Mouse (Mus musculus): ENCODE results near the gene Taf3.

The Taf3 gene

DNA sequence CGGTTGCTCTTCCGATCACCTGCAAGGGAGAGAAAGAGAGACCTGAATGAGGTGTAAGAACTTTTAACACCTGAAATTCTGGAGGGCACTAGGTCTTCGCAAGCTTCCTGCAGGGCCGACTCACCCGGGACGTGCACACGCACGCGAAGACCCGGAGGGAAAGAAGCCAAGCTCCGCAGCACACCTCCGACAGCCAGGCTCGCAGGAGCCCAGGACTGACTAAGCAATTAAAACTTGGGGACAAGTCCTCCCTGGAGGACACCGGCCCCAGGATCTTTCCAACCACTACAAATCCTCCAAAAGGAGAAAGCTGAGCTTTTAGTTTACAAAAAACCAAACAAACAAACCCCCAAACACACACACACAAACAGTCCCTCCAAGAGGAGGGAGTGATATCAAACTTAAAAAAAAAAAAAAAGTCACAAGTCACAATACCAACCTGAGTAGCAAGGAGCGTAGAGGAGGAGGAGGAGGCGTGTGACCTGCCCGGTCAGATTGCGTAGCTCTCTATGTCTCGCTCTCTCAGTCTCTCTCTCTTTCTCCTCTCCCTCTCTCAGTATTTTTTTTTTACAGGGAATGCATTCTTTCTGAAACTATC, 170.3 kb downstream of the Taf3 start:
- no peak for DNase-seq (ENCODE audit: low read depth in 1 of 2, low spot score in 2 of 2)

DNA sequence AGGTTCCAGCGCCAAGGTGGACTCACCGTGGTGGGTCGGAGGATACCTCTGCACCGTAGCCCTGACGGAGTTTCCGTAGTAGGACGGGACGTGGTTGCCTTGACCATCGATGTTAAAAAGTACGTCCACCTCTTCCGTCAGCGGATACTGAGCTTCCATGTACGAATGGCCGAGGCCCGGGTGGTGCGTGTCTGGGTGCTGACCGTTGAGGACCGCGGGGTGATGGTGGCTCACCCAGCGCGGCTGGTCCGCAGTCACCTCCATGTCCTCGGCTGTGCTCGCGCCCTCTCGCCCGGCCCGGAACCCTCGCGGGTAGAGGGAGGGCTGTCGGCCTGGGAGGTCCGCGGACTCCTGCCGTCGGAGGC, 171.1 kb downstream of the Taf3 start:
- no peak for DNase-seq (ENCODE audit: low read depth in 1 of 2, low spot score in 2 of 2)

GRCm38 (mm10) chr2:9876621-9877325, 171.6 kb downstream of the Taf3 start:
- no peak for DNase-seq (ENCODE audit: low read depth in 1 of 2, low spot score in 2 of 2)

- no peak for DNase-seq (ENCODE audit: low read depth in 1 of 2, low spot score in 2 of 2)
These were observed 172.6 kb downstream of the Taf3 start for GRCm38 (mm10) chr2:9875676-9876357.

- no peak for DNase-seq (ENCODE audit: low read depth in 1 of 2, low spot score in 2 of 2)
These were observed 173.2 kb downstream of the Taf3 start for GRCm38 (mm10) chr2:9875220-9875619.

DNA sequence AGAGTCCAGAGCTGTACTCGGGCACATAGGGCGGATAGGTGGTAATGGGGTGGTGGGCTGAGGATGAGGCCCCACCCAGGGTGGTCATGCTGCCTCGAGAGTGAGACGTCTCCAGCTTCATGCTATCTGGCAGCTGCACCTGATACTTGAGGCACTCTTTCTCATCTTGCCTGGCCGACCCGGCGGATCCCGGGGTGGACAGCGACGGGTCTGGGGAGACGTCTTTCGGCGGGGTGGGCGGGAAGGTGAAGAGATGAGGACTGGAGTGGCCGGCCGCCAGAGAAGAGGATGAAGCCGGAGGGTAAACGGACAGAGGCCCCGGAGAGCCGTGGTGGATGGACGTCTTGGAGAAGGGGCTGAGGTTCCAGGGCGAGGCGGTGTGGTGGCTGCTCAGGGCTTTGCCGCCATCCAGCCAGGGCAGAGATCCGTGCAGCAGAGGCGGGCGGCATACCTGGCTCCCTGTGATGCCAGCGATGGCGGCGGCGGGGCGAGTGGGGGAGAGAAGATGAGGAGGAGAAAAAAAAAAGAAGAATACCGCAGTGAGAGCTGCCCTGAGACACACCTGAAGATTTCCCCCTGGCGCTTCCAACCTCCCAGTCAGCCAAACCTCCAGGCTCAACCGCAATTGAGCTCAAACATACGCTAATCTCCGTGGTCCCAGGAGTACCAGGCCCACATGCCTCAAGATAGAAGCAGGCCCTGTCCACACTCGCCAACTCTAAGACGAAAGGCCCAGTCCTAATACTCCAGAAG, 173.8 kb downstream of the Taf3 start:
- no peak for DNase-seq (ENCODE audit: low read depth in 1 of 2, low spot score in 2 of 2)

GRCm38 (mm10) chr2:9873757-9874156, 174.6 kb downstream of the Taf3 start:
- no peak for DNase-seq (ENCODE audit: low read depth in 1 of 2, low spot score in 2 of 2)

- no peak for DNase-seq (ENCODE audit: low read depth in 1 of 2, low spot score in 2 of 2)
These were observed 175.7 kb downstream of the Taf3 start for GRCm38 (mm10) chr2:9872682-9873081.

DNA sequence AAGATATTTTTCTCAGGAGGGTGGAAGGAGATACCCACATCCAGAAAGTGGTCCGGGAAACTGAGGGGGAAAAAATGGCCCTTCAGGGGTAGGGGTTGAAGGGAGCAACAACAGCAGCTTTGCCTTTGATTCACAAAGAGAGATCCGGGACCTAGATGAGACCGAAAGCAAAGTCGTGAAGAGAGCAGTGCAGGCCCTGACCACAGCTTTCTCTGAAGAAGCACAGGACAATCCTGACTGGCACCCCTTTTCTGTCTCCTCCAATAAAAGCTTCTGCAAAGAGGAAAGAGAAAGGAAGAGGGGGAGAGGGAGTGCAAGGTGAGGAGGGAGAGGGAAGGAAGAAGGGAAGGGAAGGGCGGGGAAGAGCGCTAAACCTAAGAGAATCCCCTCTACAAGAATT, 176.6 kb downstream of the Taf3 start:
- no peak for DNase-seq (ENCODE audit: low read depth in 1 of 2, low spot score in 2 of 2)

DNA sequence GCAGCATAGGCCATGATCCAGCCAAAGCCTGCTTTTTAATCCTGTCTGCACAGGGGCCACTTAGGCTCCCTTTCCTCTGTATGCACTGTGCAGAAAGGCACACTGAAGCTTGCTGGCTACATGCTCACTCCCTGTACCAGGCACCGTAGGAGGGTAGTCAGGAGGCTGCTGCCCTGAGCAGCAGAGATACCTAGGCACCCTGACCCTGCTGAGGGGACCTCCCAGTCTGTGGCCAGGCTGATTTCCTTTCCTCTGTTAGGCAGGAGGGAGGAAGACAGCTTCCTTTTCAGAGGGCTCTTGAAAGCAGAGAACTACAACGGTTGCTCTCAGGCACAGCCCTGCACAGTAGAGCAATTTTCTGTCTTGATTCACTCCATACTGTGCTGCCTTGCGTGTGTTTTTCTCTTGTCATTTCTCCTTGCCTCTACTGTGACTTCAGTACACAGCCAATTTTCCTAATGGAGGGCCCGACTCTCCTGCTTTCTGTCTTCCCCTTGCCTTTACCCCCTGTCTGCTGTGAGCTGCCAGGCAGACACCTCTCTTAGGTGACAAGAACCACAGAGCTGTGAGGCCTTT, 177.2 kb downstream of the Taf3 start:
- no peak for DNase-seq (ENCODE audit: low read depth in 1 of 2, low spot score in 2 of 2)

DNA sequence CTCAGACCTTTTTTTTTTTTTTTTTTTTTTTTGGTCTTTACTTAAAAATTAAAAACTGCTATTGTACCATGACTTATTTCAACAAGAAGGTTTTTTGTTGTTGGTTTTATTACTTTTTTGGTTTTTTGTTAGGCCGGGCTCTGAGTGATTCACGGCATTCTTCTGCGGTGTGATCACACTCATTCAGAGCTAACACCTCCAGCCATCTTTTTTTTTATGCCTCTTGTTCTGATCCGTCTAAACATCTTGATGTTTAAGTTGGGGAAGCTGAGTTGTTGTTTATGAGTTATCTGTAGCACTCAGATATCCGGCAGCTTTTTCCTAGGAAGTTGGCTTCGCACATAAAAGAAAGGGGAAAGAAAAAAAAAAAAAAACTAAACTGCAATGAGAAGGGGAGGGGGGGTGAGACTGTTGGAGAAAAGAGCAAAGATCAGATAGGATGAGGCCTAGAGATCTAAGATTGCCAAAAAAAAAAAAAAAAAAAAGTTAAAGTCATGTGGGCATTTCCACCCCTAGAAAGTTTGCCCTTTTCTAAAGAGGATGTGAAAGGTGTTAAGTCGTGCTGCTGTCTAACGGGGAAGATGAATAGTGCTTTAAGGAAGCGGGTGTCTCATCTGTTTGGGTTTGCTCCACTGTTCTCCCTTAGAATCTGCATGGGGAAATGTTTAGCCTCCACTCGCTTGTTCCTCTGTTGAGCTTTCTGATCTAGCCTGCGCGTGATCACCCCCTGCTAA, 181.1 kb downstream of the Taf3 start:
- DNase-seq (ENCODE audit: low read depth in 1 of 2, low spot score in 2 of 2), result no peak

Data from monocyte, adult 2 months (primary cell).